Mouse (Mus musculus): ENCODE measurements around the gene Sirpa.

DNA sequence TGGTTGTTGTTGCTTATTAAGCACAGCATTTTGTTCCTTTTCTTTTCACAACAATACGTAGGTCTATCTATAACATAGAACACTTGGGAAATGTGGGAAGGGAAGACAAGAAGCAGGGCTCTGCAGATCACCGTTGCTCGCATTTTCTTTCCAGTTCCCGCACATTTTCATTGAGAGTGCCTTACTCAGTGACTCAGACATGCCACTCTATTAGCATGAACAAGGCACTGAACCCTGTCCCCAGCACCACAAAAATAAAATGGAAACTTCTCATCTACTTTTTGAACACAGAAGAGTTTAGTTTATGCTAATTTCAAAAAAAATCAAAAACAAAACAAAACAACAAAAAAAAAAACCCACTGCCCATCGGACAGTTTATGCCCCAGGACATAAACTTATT lies 34.5 kb downstream of the Sirpa start:
- TF ChIP-seq CTCF (IDR thresholded peaks at IDR 0.05; ENCODE audit: insufficient read depth, low read length) (no peak), POLR2A (IDR thresholded peaks at IDR 0.05; ENCODE audit: borderline replicate concordance, extremely low read depth, low read depth, low read length) (no peak)

Data from lung, adult 2 months (tissue).